Mouse (Mus musculus): ENCODE data around the gene Fam193b. TPM values are rescaled to one million over a fixed set of nuclear protein-coding genes. Genes with fewer than 3 reads are reported as not detected.

Fam193b gene
- polyA plus RNA-seq, 1 experiment from 2014 or later: 16.8 TPM

DNA sequence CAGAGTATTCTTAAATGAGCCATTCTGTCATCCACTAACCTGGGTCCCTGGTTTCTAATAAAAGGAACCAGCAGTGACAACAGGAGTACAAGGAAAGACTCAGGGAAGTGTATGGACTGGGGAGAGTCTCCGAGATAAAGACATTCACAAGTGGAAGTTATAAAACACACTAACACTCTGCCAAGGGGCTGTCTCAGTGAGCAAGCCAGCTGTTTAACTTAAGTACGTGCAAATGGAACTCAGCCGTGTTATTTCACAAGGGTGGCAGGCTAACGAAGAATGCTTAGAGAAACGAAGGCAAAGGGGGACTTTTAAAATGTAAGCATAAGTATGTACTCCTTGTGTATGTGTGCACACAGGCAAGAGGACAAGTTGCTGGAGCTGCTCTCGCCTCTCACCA lies 13.4 kb downstream of the Fam193b start:
- no peaks in the 10 kb centered on the region for H3K9me3 ChIP-seq (ENCODE audit: control insufficient read depth, low read length)
- no peak overlapping the region for H3K4me2 ChIP-seq (ENCODE audit: low read length)
- H3K4me3 ChIP-seq (ENCODE audit: control insufficient read depth in 1 of 2, insufficient read depth in 1 of 2, low read depth in 1 of 2, low read length in 2 of 2): no peak overlapping the region
- H3K4me1 ChIP-seq (ENCODE audit: control insufficient read depth in 2 of 2, insufficient read depth in 2 of 2, low read length in 2 of 2): 0 out of 4 replicates have a peak, but pooled peaks cover 0 to 3% of the 10 kb centered on the region in 2 experiments
- H3K36me3 ChIP-seq (ENCODE audit: control insufficient read depth, insufficient read depth, low read length): peaks cover 48% of the 10 kb centered on the region
- no peaks in the 10 kb centered on the region for H3K27me3 ChIP-seq (ENCODE audit: control insufficient read depth, insufficient read depth, low read length)
- WGBS: 79% methylated on average over 6 of the region's 6 CpGs
- no peak overlapping the region for H3K9ac ChIP-seq (ENCODE audit: low read length)
- no peak for ATAC-seq (ENCODE audit: insufficient number of reproducible peaks, insufficient read depth, low FRiP score, low read depth)
- H3K27ac ChIP-seq (replicated peaks in 1 of 2; ENCODE audit: control insufficient read depth in 1 of 2, insufficient read depth in 1 of 2, low read depth in 2 of 2, low read length in 2 of 2): no peak overlapping the region

DNA sequence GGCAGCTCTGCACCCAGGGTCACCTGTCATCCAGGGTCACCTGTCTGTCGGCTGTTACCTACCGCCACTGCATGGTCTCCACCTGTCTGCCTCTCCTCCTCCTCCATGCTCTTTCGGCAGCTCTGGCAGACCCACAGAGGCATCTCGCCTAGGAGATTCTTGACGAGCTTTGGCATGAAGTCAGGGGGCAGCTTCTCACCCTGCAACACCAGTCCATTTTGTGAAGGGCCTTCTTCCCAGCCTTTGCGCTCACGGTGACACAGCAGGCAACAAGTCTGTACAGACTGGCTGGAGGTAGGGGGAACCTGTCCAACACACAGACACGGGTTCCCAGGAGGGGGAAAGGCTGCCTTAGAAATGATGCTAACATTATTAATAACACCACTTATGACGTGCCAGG lies 15.0 kb downstream of the Fam193b start:
- no peak overlapping the region for H3K4me3 ChIP-seq (ENCODE audit: control insufficient read depth in 1 of 2, insufficient read depth in 1 of 2, low read depth in 1 of 2, low read length in 2 of 2)
- 0 out of 4 replicates have a peak, but pooled peaks cover 0 to 3% of the 10 kb centered on the region in 2 experiments for H3K4me1 ChIP-seq (ENCODE audit: control insufficient read depth in 2 of 2, insufficient read depth in 2 of 2, low read length in 2 of 2)
- no peak overlapping the region for H3K4me2 ChIP-seq (ENCODE audit: low read length)
- no peak for ATAC-seq (ENCODE audit: insufficient number of reproducible peaks, insufficient read depth, low FRiP score, low read depth)
- H3K9ac ChIP-seq (ENCODE audit: low read length): no peak overlapping the region
- H3K27ac ChIP-seq (replicated peaks in 1 of 2; ENCODE audit: control insufficient read depth in 1 of 2, insufficient read depth in 1 of 2, low read depth in 2 of 2, low read length in 2 of 2): no peak overlapping the region
- H3K9me3 ChIP-seq (ENCODE audit: control insufficient read depth, low read length): no peaks in the 10 kb centered on the region
- peaks cover 57% of the 10 kb centered on the region for H3K36me3 ChIP-seq (ENCODE audit: control insufficient read depth, insufficient read depth, low read length)
- 88% methylated on average over 9 of the region's 9 CpGs for WGBS
- no peaks in the 10 kb centered on the region for H3K27me3 ChIP-seq (ENCODE audit: control insufficient read depth, insufficient read depth, low read length)

DNA sequence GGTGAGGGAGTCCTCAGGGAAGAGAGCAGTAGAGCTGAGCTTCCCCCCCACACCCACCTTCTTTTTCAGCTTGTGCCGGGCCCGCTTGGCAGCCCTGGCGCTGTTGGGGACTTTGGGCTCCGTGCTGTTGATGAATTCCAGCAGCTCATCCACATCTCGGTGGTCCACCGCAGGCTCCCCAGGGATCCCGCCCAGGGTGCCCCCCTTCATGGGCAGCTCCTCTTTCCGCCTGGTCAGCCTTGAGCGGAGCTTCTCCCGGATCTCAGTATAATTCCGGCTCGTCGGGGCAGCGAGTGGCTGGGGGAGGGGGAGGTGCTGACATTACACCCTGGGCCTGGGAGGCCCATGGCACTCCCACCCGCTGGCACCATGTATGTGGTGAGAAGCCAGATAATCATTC lies 21.9 kb downstream of the Fam193b start:
- ATAC-seq (ENCODE audit: insufficient number of reproducible peaks, insufficient read depth, low FRiP score, low read depth): no peak
- peaks cover 94% of the 10 kb centered on the region for H3K36me3 ChIP-seq (ENCODE audit: control insufficient read depth, insufficient read depth, low read length)
- WGBS: 84% methylated on average over 15 of the region's 15 CpGs

DNA sequence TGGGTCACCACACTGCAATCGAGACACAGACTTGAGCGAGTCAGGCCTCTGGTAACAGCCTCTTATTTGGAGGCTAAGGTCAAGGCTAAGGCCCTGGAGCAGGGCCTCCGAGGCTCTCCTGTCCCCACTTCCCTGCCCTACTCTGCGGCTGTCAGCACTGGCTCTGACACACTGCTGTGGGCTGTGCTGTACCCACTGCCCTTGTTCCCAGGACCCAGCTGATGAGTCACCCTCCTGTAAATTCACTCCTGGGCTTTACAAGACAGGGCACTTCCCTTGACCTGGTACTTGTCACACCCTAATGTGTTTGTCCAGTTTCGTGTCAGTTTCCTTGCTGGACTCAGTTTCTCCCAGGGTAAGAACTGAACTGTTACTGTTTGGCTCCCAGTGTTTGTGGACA lies 22.5 kb downstream of the Fam193b start:
- no peaks in the 10 kb centered on the region for H3K27me3 ChIP-seq (ENCODE audit: control insufficient read depth, insufficient read depth, low read length)
- H3K4me1 ChIP-seq (ENCODE audit: control insufficient read depth in 2 of 2, insufficient read depth in 2 of 2, low read length in 2 of 2): no peaks in the 10 kb centered on the region
- WGBS: 74% methylated on average over 5 of the region's 5 CpGs
- no peak overlapping the region for H3K4me2 ChIP-seq (ENCODE audit: low read length)
- no peak overlapping the region for H3K9ac ChIP-seq (ENCODE audit: low read length)
- peaks cover 94% of the 10 kb centered on the region for H3K36me3 ChIP-seq (ENCODE audit: control insufficient read depth, insufficient read depth, low read length)
- H3K27ac ChIP-seq (replicated peaks in 1 of 2; ENCODE audit: control insufficient read depth in 1 of 2, insufficient read depth in 1 of 2, low read depth in 2 of 2, low read length in 2 of 2): no peak overlapping the region
- ATAC-seq (ENCODE audit: insufficient number of reproducible peaks, insufficient read depth, low FRiP score, low read depth): no peak
- no peak overlapping the region for H3K4me3 ChIP-seq (ENCODE audit: control insufficient read depth in 1 of 2, insufficient read depth in 1 of 2, low read depth in 1 of 2, low read length in 2 of 2)
- H3K9me3 ChIP-seq (ENCODE audit: control insufficient read depth, low read length): no peaks in the 10 kb centered on the region

More for the DNA sequence above, 21.9 kb downstream of the Fam193b start:
- H3K9ac ChIP-seq (ENCODE audit: low read length): no peak overlapping the region
- H3K4me2 ChIP-seq (ENCODE audit: low read length): no peak overlapping the region
- no peak overlapping the region for H3K27ac ChIP-seq (replicated peaks in 1 of 2; ENCODE audit: control insufficient read depth in 1 of 2, insufficient read depth in 1 of 2, low read depth in 2 of 2, low read length in 2 of 2)
- H3K9me3 ChIP-seq (ENCODE audit: control insufficient read depth, low read length): no peaks in the 10 kb centered on the region
- H3K27me3 ChIP-seq (ENCODE audit: control insufficient read depth, insufficient read depth, low read length): no peaks in the 10 kb centered on the region
- H3K4me1 ChIP-seq (ENCODE audit: control insufficient read depth in 2 of 2, insufficient read depth in 2 of 2, low read length in 2 of 2): no peaks in the 10 kb centered on the region
- H3K4me3 ChIP-seq (ENCODE audit: control insufficient read depth in 1 of 2, insufficient read depth in 1 of 2, low read depth in 1 of 2, low read length in 2 of 2): no peak overlapping the region

DNA sequence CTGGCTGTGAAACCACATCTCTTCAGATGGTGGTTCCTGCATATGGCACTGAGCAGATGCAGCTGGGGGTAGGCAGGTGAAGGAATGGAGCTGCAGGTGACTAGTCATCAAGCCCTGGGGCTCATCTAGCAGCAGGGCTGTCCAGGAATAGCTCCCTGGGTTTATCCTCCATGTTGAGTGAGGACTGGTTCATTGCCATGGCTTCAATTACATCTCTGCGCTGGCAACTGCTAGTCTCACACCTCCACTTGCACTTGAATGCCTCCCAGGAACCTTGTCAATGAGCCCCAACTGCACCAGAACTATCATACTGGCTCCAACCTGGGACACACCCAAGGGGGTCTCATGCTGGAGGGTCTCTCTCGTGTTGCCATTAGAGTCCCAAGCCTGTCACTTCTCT lies 23.0 kb downstream of the Fam193b start:
- no peak overlapping the region for H3K4me2 ChIP-seq (ENCODE audit: low read length)
- H3K27me3 ChIP-seq (ENCODE audit: control insufficient read depth, insufficient read depth, low read length): no peaks in the 10 kb centered on the region
- no peaks in the 10 kb centered on the region for H3K9me3 ChIP-seq (ENCODE audit: control insufficient read depth, low read length)
- WGBS: 84% methylated on average over 2 of the region's 2 CpGs
- no peaks in the 10 kb centered on the region for H3K4me1 ChIP-seq (ENCODE audit: control insufficient read depth in 2 of 2, insufficient read depth in 2 of 2, low read length in 2 of 2)
- H3K4me3 ChIP-seq (ENCODE audit: control insufficient read depth in 1 of 2, insufficient read depth in 1 of 2, low read depth in 1 of 2, low read length in 2 of 2): no peak overlapping the region
- no peak for ATAC-seq (ENCODE audit: insufficient number of reproducible peaks, insufficient read depth, low FRiP score, low read depth)
- peaks cover 94% of the 10 kb centered on the region for H3K36me3 ChIP-seq (ENCODE audit: control insufficient read depth, insufficient read depth, low read length)
- no peak overlapping the region for H3K9ac ChIP-seq (ENCODE audit: low read length)
- no peak overlapping the region for H3K27ac ChIP-seq (replicated peaks in 1 of 2; ENCODE audit: control insufficient read depth in 1 of 2, insufficient read depth in 1 of 2, low read depth in 2 of 2, low read length in 2 of 2)

DNA sequence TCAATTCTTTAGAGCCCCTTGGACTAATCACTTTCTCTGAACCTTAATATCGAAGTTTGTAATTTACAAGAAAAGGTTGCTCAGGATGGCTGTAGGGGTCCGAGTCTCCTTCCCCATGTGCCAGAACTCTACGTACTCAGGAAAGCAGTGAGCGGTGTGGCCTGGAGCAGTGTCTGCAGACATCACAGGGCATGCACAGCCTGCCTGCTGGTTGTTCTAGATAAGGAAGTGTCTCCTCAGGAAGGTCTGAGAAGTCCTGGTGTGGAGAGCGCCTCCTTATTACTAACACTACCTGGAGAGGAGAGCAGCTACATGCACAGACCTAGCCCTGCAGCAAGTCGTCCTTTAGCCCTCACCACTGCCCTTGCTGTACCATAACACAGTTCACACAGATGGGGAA lies 26.1 kb downstream of the Fam193b start:
- no peak overlapping the region for H3K4me2 ChIP-seq (ENCODE audit: low read length)
- no peaks in the 10 kb centered on the region for H3K9me3 ChIP-seq (ENCODE audit: control insufficient read depth, low read length)
- no peak overlapping the region for H3K9ac ChIP-seq (ENCODE audit: low read length)
- WGBS: 80% methylated on average over 6 of the region's 6 CpGs
- H3K36me3 ChIP-seq (ENCODE audit: control insufficient read depth, insufficient read depth, low read length): peaks cover 96% of the 10 kb centered on the region
- no peaks in the 10 kb centered on the region for H3K27me3 ChIP-seq (ENCODE audit: control insufficient read depth, insufficient read depth, low read length)
- no peak overlapping the region for H3K27ac ChIP-seq (replicated peaks in 1 of 2; ENCODE audit: control insufficient read depth in 1 of 2, insufficient read depth in 1 of 2, low read depth in 2 of 2, low read length in 2 of 2)
- H3K4me3 ChIP-seq (ENCODE audit: control insufficient read depth in 1 of 2, insufficient read depth in 1 of 2, low read depth in 1 of 2, low read length in 2 of 2): no peak overlapping the region
- ATAC-seq (ENCODE audit: insufficient number of reproducible peaks, insufficient read depth, low FRiP score, low read depth): no peak
- no peaks in the 10 kb centered on the region for H3K4me1 ChIP-seq (ENCODE audit: control insufficient read depth in 2 of 2, insufficient read depth in 2 of 2, low read length in 2 of 2)

DNA sequence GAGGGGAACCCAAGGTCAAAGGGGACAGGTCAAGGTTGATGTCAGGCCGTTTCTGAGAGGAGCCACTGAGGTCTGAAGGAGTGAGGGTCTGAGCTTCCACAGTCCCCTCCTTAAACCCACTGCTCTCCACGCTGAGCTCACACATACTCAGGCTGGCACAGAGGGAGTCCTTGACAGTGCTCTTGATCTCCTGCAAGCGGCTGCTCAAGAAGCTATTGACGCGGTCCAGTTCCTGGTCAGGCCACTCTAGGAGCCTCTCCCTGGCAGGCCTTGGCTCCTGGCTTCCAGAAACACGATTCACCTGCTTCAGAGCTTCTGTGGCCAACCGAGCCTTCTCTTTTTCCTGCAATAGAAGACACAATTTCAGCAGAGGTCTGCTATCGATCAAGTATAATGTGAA lies 27.5 kb downstream of the Fam193b start:
- Histone ChIP-seq H3K36me3 (ENCODE audit: control insufficient read depth, insufficient read depth, low read length) (peaks cover 96% of the 10 kb centered on the region), H3K4me1 (ENCODE audit: control insufficient read depth in 2 of 2, insufficient read depth in 2 of 2, low read length in 2 of 2) (no peaks in the 10 kb centered on the region), H3K27ac (replicated peaks in 1 of 2; ENCODE audit: control insufficient read depth in 1 of 2, insufficient read depth in 1 of 2, low read depth in 2 of 2, low read length in 2 of 2) (no peak overlapping the region), H3K9ac (ENCODE audit: low read length) (no peak overlapping the region), H3K9me3 (ENCODE audit: control insufficient read depth, low read length) (no peaks in the 10 kb centered on the region), H3K27me3 (ENCODE audit: control insufficient read depth, insufficient read depth, low read length) (no peaks in the 10 kb centered on the region), H3K4me2 (ENCODE audit: low read length) (no peak overlapping the region), H3K4me3 (ENCODE audit: control insufficient read depth in 1 of 2, insufficient read depth in 1 of 2, low read depth in 1 of 2, low read length in 2 of 2) (no peak overlapping the region)
- 86% methylated on average over 8 of the region's 8 CpGs for WGBS
- ATAC-seq (ENCODE audit: insufficient number of reproducible peaks, insufficient read depth, low FRiP score, low read depth): no peak

DNA sequence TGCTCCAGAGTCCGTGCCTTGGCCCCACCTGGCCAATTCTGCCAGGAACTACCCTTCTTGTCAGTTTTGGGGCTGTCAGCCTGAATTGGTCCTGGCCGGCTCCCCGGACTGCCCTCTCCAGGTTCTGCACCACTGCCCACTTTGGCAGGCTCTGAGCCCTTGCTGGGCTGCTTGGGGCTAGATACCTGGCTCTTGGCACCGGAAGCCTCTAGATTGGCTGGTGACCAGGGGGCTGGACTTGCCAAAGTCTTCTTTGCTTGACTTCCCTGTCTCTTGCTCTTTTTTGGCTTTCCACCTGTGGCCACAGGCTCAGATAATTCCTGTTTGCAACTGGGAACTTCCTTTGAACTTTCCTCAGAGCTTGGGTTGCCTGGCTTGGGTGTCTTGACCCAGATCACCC lies 28.0 kb downstream of the Fam193b start:
- no peaks in the 10 kb centered on the region for H3K27me3 ChIP-seq (ENCODE audit: control insufficient read depth, insufficient read depth, low read length)
- peaks cover 100% of the 10 kb centered on the region for H3K36me3 ChIP-seq (ENCODE audit: control insufficient read depth, insufficient read depth, low read length)
- no peak overlapping the region for H3K27ac ChIP-seq (replicated peaks in 1 of 2; ENCODE audit: control insufficient read depth in 1 of 2, insufficient read depth in 1 of 2, low read depth in 2 of 2, low read length in 2 of 2)
- no peak overlapping the region for H3K4me3 ChIP-seq (ENCODE audit: control insufficient read depth in 1 of 2, insufficient read depth in 1 of 2, low read depth in 1 of 2, low read length in 2 of 2)
- H3K9ac ChIP-seq (ENCODE audit: low read length): no peak overlapping the region
- no peaks in the 10 kb centered on the region for H3K9me3 ChIP-seq (ENCODE audit: control insufficient read depth, low read length)
- no peaks in the 10 kb centered on the region for H3K4me1 ChIP-seq (ENCODE audit: control insufficient read depth in 2 of 2, insufficient read depth in 2 of 2, low read length in 2 of 2)
- WGBS: 91% methylated on average over 4 of the region's 4 CpGs
- ATAC-seq (ENCODE audit: insufficient number of reproducible peaks, insufficient read depth, low FRiP score, low read depth): no peak
- no peak overlapping the region for H3K4me2 ChIP-seq (ENCODE audit: low read length)

All from heart, embryonic 14.5 days (tissue).